Mouse (Mus musculus) spleen, adult 12 weeks (tissue): ENCODE measurements around the gene Ift57.
A peak's percentile ranks its signal among the peaks of the same experiment; 100 is the strongest.

Source experiments
- DNase-seq: peaks from one replicate; pipeline ENCODE4 v3.0.0; 2022; ENCODE audit warnings: low spot score

The Ift57 gene

GRCm38 (mm10) chr16:49698620-49699525 lies at the start of gene Ift57:
Gene Ift57 (plus strand): TSS chr16:49699233.
- DNase-seq: peak; percentile 97

- DNase-seq: no peak
Measured at GRCm38 (mm10) chr16:49657182-49657581, 41.9 kb upstream of the Ift57 start.

DNA sequence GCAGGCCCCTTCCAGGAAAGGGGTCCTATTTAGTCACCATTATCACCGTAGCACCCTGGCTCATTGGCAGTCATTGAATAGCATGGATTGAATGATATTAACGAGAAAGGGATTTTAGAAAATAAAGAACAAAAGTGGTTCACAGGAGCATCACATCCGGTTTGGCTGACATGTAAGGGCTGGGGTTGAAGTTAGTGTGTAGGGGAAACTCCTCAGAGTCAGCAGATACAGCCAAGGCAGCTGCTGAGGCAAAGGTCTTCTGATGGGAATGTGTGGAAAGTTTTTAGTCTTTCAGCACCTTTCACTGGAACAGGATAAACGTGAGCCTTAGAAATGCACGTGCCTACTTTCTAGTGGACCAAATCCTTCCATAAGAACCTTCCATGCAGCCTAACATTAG lies 41.0 kb upstream of the Ift57 start:
- no peak for DNase-seq

GRCm38 (mm10) chr16:49659131-49659530 lies 39.9 kb upstream of the Ift57 start:
- DNase-seq: no peak

- no peak for DNase-seq
Measured at GRCm38 (mm10) chr16:49660111-49660510, 38.9 kb upstream of the Ift57 start.

- no peak for DNase-seq
Measured at GRCm38 (mm10) chr16:49662201-49662600, 36.8 kb upstream of the Ift57 start.

DNA sequence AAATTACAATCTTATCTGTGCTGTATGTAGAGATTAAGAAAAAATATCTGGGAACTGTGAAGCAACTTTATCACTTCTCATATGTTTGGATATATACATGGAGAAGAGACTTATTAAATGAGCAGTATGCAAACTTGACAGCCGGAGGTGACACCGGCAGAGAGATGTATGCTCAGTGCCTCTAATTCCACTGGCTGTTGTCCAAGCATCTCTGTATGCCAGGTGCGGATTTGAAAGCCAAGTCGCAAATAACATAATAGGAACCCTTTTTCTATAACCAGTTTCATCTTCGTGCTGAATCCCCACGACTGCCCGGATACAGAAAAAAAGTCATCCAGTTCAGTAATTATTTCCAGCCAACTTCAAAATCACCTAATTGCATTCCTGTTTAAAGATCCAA lies 34.4 kb upstream of the Ift57 start:
- no peak for DNase-seq

- DNase-seq: no peak
Measured at GRCm38 (mm10) chr16:49679666-49680065, 19.4 kb upstream of the Ift57 start.

DNA sequence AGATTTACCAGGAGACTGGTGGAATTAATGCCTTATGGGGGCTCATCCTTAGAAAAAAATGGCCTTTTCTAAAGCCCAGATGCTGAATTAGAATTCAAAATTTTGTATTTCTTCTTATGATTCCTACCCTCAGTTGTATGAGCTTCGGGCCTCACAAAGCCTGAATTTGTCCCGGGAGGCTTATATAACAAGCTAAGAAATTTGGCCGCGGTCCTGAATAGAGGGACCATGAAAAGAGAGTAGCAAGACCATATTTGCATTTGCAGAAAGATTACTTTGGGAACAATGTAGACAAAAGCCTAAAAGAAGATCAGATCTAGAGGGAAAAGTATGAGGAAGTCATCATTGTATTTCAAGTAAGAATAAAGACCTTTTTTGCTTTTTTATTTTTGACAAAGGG lies 14.1 kb upstream of the Ift57 start:
- no peak for DNase-seq

DNA sequence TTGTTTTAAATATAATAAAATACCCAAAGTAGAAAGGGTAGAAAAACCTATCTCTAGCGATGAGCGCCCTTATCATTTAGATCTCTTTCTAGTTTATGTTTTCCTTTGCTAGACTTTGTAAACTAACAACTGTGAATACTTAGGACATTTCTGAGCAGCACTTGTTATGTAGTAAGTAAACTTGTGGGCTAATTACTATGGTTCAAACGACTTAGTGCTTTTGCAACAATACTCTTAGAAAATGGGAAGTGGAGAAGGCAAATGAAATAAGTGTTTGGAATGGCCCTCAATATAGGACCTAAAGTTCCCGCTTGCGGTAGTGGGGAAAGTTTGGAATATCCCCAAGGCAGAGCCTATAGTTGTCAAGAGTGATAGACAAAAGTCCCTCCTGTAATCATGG lies 788 bp downstream of the Ift57 start:
- DNase-seq: no peak

DNA sequence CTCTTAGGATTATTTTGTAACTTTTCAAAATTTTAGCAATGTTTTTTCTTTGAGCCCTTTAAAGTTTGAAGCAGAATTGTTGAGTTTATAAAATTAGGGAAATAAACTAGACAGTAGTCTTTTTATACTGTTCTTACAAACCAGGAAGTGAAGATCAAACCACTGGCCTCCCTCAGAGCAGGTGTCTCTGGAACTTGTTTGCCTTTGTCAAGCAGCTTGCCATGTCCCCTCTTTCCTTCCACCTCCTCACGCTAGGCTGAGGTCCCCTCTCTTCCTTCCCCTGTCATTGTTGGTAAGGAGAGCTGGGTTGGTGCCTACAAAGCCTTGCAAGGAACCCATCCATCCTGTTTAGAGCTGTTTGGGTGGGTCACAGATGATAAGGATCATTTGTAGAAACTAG lies 9.0 kb downstream of the Ift57 start:
- DNase-seq: no peak

GRCm38 (mm10) chr16:49710188-49710587 lies 11.2 kb downstream of the Ift57 start:
- no peak for DNase-seq

DNA sequence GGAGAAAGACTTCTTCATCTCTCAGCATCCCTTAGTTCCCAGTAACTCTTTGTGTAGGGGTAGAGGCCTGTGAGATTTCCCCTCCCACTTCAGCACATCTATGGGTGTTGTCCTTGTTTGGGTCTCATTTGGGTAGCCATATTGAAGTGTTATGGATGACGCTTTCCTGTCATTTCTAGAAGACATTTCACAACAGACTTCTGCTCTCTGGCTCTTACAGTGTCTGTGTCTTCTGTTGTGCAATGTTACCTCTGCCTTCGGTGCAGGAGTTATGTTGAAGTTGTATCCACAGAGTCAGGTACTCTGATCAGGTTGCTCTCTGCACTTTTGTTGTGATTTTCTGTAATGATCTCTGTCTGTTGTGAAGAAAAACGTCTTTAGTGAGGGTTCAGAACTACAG lies 14.3 kb downstream of the Ift57 start:
- no peak for DNase-seq

GRCm38 (mm10) chr16:49720671-49721070 lies 21.6 kb downstream of the Ift57 start:
- DNase-seq: no peak

DNA sequence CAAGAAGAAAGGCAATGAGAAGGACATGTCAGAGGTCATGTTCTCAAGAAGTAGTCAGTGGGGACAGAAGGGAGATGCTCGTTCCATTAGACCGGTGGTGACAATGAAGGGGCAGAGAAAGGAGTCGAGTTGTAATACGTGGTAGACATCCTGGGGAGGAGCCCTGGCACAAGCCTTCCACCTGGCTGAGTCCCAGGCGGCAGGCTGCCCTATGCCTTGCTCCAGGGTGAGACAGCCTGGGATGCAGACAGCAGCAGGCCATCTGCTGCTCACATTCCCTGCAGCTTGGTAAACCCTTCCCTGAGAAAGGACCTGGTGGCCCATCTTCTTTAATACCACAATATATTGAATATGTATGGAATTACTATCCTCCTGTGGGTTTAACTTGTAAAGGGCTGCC lies 22.6 kb downstream of the Ift57 start:
- no peak for DNase-seq

DNA sequence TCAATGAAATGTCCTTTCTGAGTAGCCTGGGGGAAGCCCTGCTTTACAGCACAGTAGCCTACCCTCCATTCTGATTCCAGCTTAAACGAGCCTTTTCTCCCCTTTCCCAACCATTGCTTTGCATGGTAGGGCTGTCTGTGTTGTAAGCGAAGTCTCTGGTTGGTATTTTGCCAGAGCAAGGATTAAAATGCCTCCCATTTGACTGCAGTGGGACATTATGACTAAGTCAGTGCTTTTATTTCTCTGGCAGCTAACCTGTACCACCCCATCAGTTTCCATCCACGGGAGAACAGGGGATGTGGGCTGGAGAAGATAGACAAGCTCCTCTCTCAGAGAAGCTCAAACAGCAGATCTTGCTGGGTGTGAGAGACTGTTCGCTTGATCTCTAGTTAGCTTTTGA lies 24.2 kb downstream of the Ift57 start:
- DNase-seq: no peak

GRCm38 (mm10) chr16:49724232-49724631 lies 25.2 kb downstream of the Ift57 start:
- no peak for DNase-seq

GRCm38 (mm10) chr16:49724931-49725330 lies 25.9 kb downstream of the Ift57 start:
- no peak for DNase-seq

GRCm38 (mm10) chr16:49725446-49725845 lies 26.4 kb downstream of the Ift57 start:
- no peak for DNase-seq

DNA sequence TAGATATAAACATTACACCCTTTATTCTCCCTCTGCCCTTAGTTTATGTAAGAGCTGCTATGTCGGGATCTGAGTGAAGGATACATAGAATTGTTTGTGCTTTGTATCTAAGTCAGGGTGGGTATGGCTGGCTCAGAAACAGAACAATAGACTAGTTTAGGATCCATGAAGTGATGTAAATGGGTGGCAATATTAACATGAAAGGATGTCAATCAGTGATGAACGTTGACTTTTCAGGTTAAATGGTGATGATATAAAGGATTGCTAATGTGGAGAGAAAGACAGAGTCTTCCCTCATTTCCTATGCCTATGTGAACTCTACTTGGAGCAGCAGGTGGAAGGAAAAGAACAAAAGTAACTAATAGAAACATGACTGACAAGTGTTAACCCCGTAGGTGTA lies 27.2 kb downstream of the Ift57 start:
- DNase-seq: no peak

GRCm38 (mm10) chr16:49726761-49727160 lies 27.7 kb downstream of the Ift57 start:
- DNase-seq: peak; percentile 54

GRCm38 (mm10) chr16:49736536-49736935 lies 37.5 kb downstream of the Ift57 start:
- DNase-seq: no peak

DNA sequence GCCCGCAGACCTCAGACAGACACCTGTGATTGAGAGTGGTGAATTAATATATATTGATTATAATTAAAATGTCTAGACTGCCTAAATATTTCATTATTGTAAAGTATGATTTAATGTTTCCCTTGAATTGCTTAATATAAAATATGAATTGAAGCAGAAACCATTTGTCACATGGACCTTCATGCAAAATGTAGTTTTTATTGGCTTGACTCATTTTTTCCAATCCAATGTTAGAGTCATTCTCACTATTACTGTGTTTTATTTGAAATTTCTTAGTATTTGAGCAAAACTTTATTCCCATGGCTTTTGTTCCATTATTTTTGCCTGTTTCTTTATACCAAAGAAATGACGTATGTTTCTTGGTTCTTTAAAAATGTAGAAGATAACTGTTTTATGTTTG lies 48.3 kb downstream of the Ift57 start:
- no peak for DNase-seq

- no peak for DNase-seq
Measured at GRCm38 (mm10) chr16:49752906-49753305, 53.9 kb downstream of the Ift57 start.
